Mouse (Mus musculus): ENCODE measurements at regions not wholly inside any gene's neighbourhood (a gene's known extent, or its start where the extent isn't known, plus 50 kb on each side); places are given as distances from the start of the nearest gene placed in this dataset.

GRCm38 (mm10) chr3:38042614-38043013 lies 318.3 kb upstream of the Gm5148 start:
- TF ChIP-seq POLR2A (IDR thresholded peaks at IDR 0.05; ENCODE audit: borderline replicate concordance, extremely low read depth, low read depth, low read length) = no peak
- TF ChIP-seq CTCF (IDR thresholded peaks at IDR 0.05; ENCODE audit: insufficient read depth, low read length) = no peak

All from lung, adult 2 months (tissue).